Mouse (Mus musculus) small intestine, adult 2 months (tissue): ENCODE data around the gene Tatdn2. TPM values are rescaled to one million over a fixed set of nuclear protein-coding genes. Genes with fewer than 3 reads are reported as not detected.

Experiments used
- H3K27ac ChIP-seq: fragments of 200-500 bp; 2 replicates; pipeline ENCODE4 v1.5.1; 2012; ENCODE audit warnings: low read depth, low read length, control low read depth, inconsistent platforms; ENCODE audit not compliant: insufficient read depth
- H3K27me3 ChIP-seq: fragments of 200-500 bp; 2 replicates; pipeline ENCODE4 v1.6.1; 2012; ENCODE audit warnings: mild to moderate bottlenecking, moderate library complexity, low read length, inconsistent platforms; ENCODE audit not compliant: control insufficient read depth, insufficient read depth
- H3K36me3 ChIP-seq: fragments of 200-500 bp; 2 replicates; pipeline ENCODE4 v1.6.1; 2012; ENCODE audit warnings: mild to moderate bottlenecking, low read length, control low read depth, inconsistent platforms; ENCODE audit not compliant: control insufficient read depth, insufficient read depth
- H3K4me1 ChIP-seq: fragments of 200-500 bp; 2 replicates; pipeline ENCODE4 v1.6.1; 2012; ENCODE audit warnings: low read length, inconsistent platforms, mixed read lengths; ENCODE audit not compliant: control insufficient read depth, insufficient read depth, insufficient read length
- H3K4me3 ChIP-seq: fragments of 200-500 bp; 2 replicates; pipeline ENCODE4 v1.5.1; 2012; ENCODE audit warnings: low read depth, mild to moderate bottlenecking, control low read depth, inconsistent platforms, low read length, moderate library complexity
- CTCF ChIP-seq: fragments of 200-500 bp; IDR thresholded peaks from 2 replicates; pipeline ENCODE4 v1.5.1; 2012; ENCODE audit warnings: low read depth, mild to moderate bottlenecking, control low read depth, inconsistent platforms, low read length, moderate library complexity, mixed read lengths; ENCODE audit not compliant: insufficient replicate concordance, insufficient read length; ENCODE audit errors: extremely low read depth
- POLR2A ChIP-seq: fragments of 200-500 bp; IDR thresholded peaks from 2 replicates; pipeline ENCODE4 v1.6.1; 2012; ENCODE audit warnings: low read depth, mild to moderate bottlenecking, control low read depth, inconsistent platforms, low read length, moderate library complexity
- WGBS: fragments of 180-500 bp; shearing (Covaris S2); methylation state at CpG from one replicate; pipeline ENCODE4 v1.1.7; 2018; 5-methylcytosine and 5-hydroxymethylcytosine counted together
- polyA plus RNA-seq: library from polyadenylated mRNA; depleted of rRNA; stranded (reverse); fragments of >200 nt; gene quantifications from 2 replicates; pipeline ENCODE4 v1.2.3, GENCODE M21; 2012; rRNA removed

Gene Tatdn2
- polyA plus RNA-seq = 11.3 and 16.6 TPM in 2 replicates

DNA sequence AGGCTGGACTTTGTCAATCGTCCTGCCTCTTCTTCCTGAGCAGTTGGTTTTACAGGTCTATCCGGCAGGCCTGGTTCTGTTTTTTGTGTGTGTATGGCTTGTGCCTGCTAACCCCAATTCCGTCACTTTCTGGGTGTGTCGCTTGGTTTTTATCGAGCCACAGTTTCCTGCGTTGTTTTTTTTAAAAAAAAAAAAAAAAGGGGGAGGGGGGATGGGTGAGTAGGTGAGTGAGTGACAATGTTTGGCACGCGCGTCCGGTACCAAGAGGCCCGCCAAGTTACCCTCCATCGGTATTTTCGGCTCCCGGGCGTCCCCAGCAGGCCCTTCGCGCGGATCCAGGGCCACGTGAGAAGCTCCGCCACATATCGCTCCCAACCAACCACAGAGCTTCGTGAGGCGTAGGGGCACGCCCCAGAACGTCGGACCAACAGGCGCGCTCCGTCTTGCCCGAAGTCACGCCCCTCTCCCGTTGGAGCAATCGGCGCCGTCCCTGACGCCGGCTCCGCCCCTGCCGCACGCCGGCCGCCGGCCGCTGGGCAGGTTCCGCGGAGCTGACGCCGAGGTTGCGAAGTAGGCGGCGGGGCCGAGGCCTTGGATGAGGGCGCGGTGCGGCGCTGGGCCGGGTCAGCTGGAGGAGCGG lies at the start of gene Tatdn2:
Tatdn2 (plus strand) TSS at position 469 of the 640 bp plus-strand sequence.
- Histone ChIP-seq H3K36me3 (peaks cover 30% of the 10 kb centered on the region), H3K4me3 (peak within 1 kb of the TSS; percentile 95), H3K27me3 (no peaks in the 10 kb centered on the region), H3K27ac (peak within 1 kb of the TSS; percentile 92), H3K4me1 (peaks cover 6% of the 10 kb centered on the region; the same call in 1 of the 2 replicates)
- no peak for TF ChIP-seq CTCF
- peak; percentile 1; the same call in 1 of the 2 replicates for TF ChIP-seq POLR2A
- WGBS = under 1% methylated on average over 58 of the region's 58 CpGs

- Histone ChIP-seq H3K27ac (no peak overlapping the region), H3K4me3 (no peak overlapping the region), H3K27me3 (no peaks in the 10 kb centered on the region), H3K4me1 (peaks cover 38% of the 10 kb centered on the region; the same call in 1 of the 2 replicates), H3K36me3 (peaks cover 51% of the 10 kb centered on the region)
- no peak for TF ChIP-seq POLR2A
- no peak for TF ChIP-seq CTCF
- WGBS = 78% methylated on average over 7 of the region's 7 CpGs
Measured at GRCm38 (mm10) chr6:113649346-113650196, 47.3 kb upstream of the Tatdn2 start.

- Histone ChIP-seq H3K4me3 (no peak overlapping the region), H3K36me3 (peaks cover 46% of the 10 kb centered on the region), H3K27ac (no peak overlapping the region), H3K27me3 (no peaks in the 10 kb centered on the region), H3K4me1 (peaks cover 40% of the 10 kb centered on the region; the same call in 1 of the 2 replicates)
- 59% methylated on average over 4 of the region's 4 CpGs for WGBS
- TF ChIP-seq CTCF (no peak), POLR2A (no peak)
Measured at GRCm38 (mm10) chr6:113650197-113650640, 46.6 kb upstream of the Tatdn2 start.

DNA sequence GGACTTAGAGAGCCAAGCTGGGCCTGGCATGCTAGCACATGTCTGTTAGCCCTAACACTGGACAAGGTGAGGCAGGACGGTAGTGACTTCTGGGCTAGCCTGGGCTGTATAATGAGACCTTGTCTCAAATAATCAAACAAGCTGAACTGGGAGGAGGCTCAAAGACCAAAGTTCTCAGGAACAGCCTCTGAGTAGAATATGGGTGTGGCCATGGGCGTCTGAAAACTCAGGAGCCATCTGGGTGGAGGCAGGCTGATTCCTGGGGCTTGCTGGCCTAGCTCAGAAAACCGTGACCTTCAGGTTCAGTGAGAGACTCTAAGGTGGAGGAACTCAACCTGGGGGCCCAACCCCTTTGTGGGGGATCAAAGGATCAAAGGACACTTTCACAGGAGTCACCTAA lies 45.2 kb upstream of the Tatdn2 start:
- H3K27ac ChIP-seq = peak overlapping the region; percentile 93
- H3K4me1 ChIP-seq = peaks cover 43% of the 10 kb centered on the region; the same call in 1 of the 2 replicates
- peaks cover 45% of the 10 kb centered on the region for H3K36me3 ChIP-seq
- H3K4me3 ChIP-seq = no peak overlapping the region
- no peaks in the 10 kb centered on the region for H3K27me3 ChIP-seq
- WGBS = 26% methylated on average over 3 of the region's 3 CpGs
- TF ChIP-seq CTCF (no peak), POLR2A (no peak)

DNA sequence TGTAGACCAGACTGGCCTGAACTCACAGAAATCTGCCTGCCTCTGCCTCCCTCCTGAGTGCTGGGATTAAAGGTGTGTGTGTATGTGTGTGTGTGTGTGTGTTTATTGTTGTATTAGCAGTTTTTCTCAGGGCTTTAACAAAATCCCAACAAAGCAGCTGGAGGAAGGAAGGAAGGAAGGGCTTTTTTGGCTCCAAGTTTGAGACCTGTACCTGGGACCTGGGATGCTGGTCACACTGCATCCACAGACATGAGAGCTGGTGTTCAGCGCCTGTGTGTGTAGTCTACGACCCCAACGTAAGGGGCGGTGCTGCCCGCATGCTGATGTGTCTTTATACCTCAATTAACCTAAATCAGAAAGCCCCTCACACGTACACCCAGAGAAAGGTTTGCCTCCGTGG lies 43.3 kb upstream of the Tatdn2 start:
- TF ChIP-seq POLR2A (no peak), CTCF (no peak)
- 95% methylated on average over 7 of the region's 7 CpGs for WGBS

GRCm38 (mm10) chr6:113654102-113654501 lies 42.7 kb upstream of the Tatdn2 start:
- H3K4me3 ChIP-seq = no peak overlapping the region
- WGBS = 67% methylated on average over 8 of the region's 8 CpGs
- no peak for TF ChIP-seq CTCF
- TF ChIP-seq POLR2A = no peak; the same call in 1 of the 2 replicates
- no peaks in the 10 kb centered on the region for H3K27me3 ChIP-seq
- peaks cover 64% of the 10 kb centered on the region for H3K4me1 ChIP-seq
- H3K27ac ChIP-seq = peak overlapping the region; percentile 79
- peaks cover 24% of the 10 kb centered on the region for H3K36me3 ChIP-seq

More for the DNA sequence above, 43.3 kb upstream of the Tatdn2 start:
- peak overlapping the region; percentile 79 for H3K27ac ChIP-seq
- H3K4me1 ChIP-seq = peaks cover 60% of the 10 kb centered on the region
- no peaks in the 10 kb centered on the region for H3K27me3 ChIP-seq
- H3K4me3 ChIP-seq = no peak overlapping the region
- H3K36me3 ChIP-seq = peaks cover 30% of the 10 kb centered on the region
